Comparison of ENCODE assay signal across 15 mouse cellular contexts in genomic region chr6:94951971-94952768, GRCm38 (mm10).
"Had no signal": no experiment of that assay in that cellular context is flagged by ENCODE, and none has a peak within 500 bp of the region (broad histone marks: within the 10 kb centered on the region; RNA-seq: fewer than 3 reads in every experiment).

No protein-coding gene starts in this region.

- H3K27me3 ChIP-seq: kidney, embryonic 15.5 days; limb, embryonic 12.5 days; limb, embryonic 15.5 days; midbrain, embryonic 13.5 days had no signal

- H3K9me3 ChIP-seq: kidney, embryonic 15.5 days; limb, embryonic 12.5 days; limb, embryonic 15.5 days had no signal

- H3K9ac ChIP-seq: kidney, embryonic 15.5 days; limb, embryonic 12.5 days; limb, embryonic 15.5 days; liver, embryonic 14.5 days; liver, postnatal 0 days; lung, embryonic 14.5 days; midbrain, embryonic 13.5 days had no signal

- ATAC-seq: liver, postnatal 0 days; lung, postnatal 0 days; midbrain, embryonic 13.5 days had no signal

- H3K4me3 ChIP-seq: kidney, embryonic 15.5 days; limb, embryonic 12.5 days; limb, embryonic 15.5 days; midbrain, embryonic 13.5 days had no signal

- H3K4me1 ChIP-seq: kidney, embryonic 15.5 days; limb, embryonic 15.5 days; midbrain, embryonic 13.5 days had no signal

- H3K27ac ChIP-seq: kidney, embryonic 15.5 days; limb, embryonic 12.5 days; limb, embryonic 15.5 days; liver, embryonic 14.5 days; macrophage; midbrain, embryonic 13.5 days had no signal

- H3K4me2 ChIP-seq: kidney, embryonic 15.5 days; limb, embryonic 12.5 days; limb, embryonic 15.5 days; liver, embryonic 11.5 days; lung, embryonic 14.5 days; midbrain, embryonic 13.5 days had no signal

- DNase-seq: kidney, adult 2 months; kidney, postnatal 10 days; kidney, postnatal 36 days; liver, postnatal 0 days; lung, embryonic 14.5 days; thymus, adult 18-20 months; thymus, postnatal 36 days had no signal

- H3K36me3 ChIP-seq: kidney, embryonic 15.5 days; limb, embryonic 12.5 days; limb, embryonic 15.5 days; midbrain, embryonic 13.5 days had no signal
